Mouse (Mus musculus) kidney, adult 2 months (tissue): Measurements from ENCODE around the gene Usp43. TPM values are rescaled to one million over a fixed set of nuclear protein-coding genes. Genes with fewer than 3 reads are reported as not detected.
A peak's percentile ranks its signal among the peaks of the same experiment; 100 is the strongest.

Source experiments
- DNase-seq: peaks from one replicate; pipeline ENCODE4 v3.0.0; 2021
- H3K27ac ChIP-seq: fragments of 200-500 bp; 2 replicates; pipeline ENCODE4 v1.5.1; 2012; ENCODE audit warnings: low read depth, low read length, control low read depth, inconsistent platforms; ENCODE audit not compliant: insufficient read depth
- H3K27me3 ChIP-seq: fragments of 200-500 bp; replicated peaks from 2 replicates; pipeline ENCODE4 v1.6.1; 2012; ENCODE audit warnings: mild to moderate bottlenecking, moderate library complexity, low read length, inconsistent platforms; ENCODE audit not compliant: control insufficient read depth, insufficient read depth
- H3K36me3 ChIP-seq: fragments of 200-500 bp; 2 replicates; pipeline ENCODE4 v1.6.1; 2012; ENCODE audit warnings: mild to moderate bottlenecking, moderate library complexity, low read length, inconsistent platforms; ENCODE audit not compliant: control insufficient read depth, insufficient read depth
- H3K4me1 ChIP-seq: fragments of 200-500 bp; 2 replicates; pipeline ENCODE4 v1.6.1; 2011; ENCODE audit warnings: low read length; ENCODE audit not compliant: control insufficient read depth, insufficient read depth
- H3K4me3 ChIP-seq: fragments of 200-500 bp; 2 replicates; pipeline ENCODE4 v1.5.1; 2011; ENCODE audit warnings: mild to moderate bottlenecking, low read depth, low read length, control low read depth; ENCODE audit not compliant: insufficient read depth
- CTCF ChIP-seq: fragments of 200-500 bp; conservative IDR thresholded peaks from 2 replicates; pipeline ENCODE4 v1.5.1; 2011; ENCODE audit warnings: low read depth, mild to moderate bottlenecking, control low read depth, low read length, moderate library complexity, mixed read lengths; ENCODE audit not compliant: insufficient read depth, insufficient read length
- POLR2A ChIP-seq: fragments of 200-500 bp; IDR thresholded peaks from one replicate; pipeline ENCODE4 v1.6.1; 2011; ENCODE audit warnings: low read depth, low read length, control low read depth
- WGBS: fragments of 180-500 bp; shearing (Covaris S2); methylation state at CpG from one replicate; pipeline ENCODE4 v1.1.7; 2018; 5-methylcytosine and 5-hydroxymethylcytosine counted together
- polyA plus RNA-seq: library from polyadenylated mRNA; depleted of rRNA; stranded (reverse); fragments of >200 nt; gene quantifications from 2 replicates; pipeline ENCODE4 v1.2.3, GENCODE M21; 2012

Usp43 gene
- polyA plus RNA-seq, 1 experiment, result 3.0 TPM

GRCm38 (mm10) chr11:67835408-67836078 lies 86.4 kb downstream of the Usp43 start:
- WGBS, result 82% methylated on average over 10 of the region's 10 CpGs
- H3K4me1 ChIP-seq, result no peaks in the 10 kb centered on the region
- H3K27ac ChIP-seq, result no peak overlapping the region
- H3K27me3 ChIP-seq, result no peaks in the 10 kb centered on the region
- no peaks in the 10 kb centered on the region for H3K36me3 ChIP-seq
- no peak overlapping the region for H3K4me3 ChIP-seq
- TF ChIP-seq POLR2A (no peak), CTCF (no peak)
- no peak for DNase-seq

- no peak overlapping the region for H3K27ac ChIP-seq
- no peaks in the 10 kb centered on the region for H3K4me1 ChIP-seq
- no peak for TF ChIP-seq CTCF
- TF ChIP-seq POLR2A, result no peak
- DNase-seq, result no peak
- 67% methylated on average over 5 of the region's 5 CpGs for WGBS
- H3K27me3 ChIP-seq, result no peaks in the 10 kb centered on the region
- no peaks in the 10 kb centered on the region for H3K36me3 ChIP-seq
- H3K4me3 ChIP-seq, result no peak overlapping the region
These were observed 90.1 kb downstream of the Usp43 start for GRCm38 (mm10) chr11:67831820-67832219.

DNA sequence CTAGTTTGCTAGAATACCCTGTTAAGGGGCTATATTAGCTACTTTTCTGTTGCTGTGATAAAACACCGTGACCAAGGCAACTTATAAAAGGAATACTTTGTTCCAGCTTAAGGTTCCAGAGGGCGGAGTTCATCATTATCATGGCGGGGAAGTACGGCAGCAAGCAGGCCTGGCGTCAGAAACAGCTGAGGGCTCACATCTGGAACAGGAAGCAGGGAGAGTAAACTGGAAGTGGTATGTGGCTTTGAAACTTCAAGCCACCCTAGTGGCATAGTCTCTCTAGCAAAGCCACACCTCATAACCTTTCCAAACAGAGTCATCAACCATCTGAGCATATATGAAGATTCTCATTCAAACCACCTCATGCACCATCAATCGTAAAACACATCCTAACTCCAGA lies 92.4 kb downstream of the Usp43 start:
- no peak overlapping the region for H3K4me3 ChIP-seq
- H3K27ac ChIP-seq, result no peak overlapping the region
- H3K36me3 ChIP-seq, result no peaks in the 10 kb centered on the region
- no peaks in the 10 kb centered on the region for H3K4me1 ChIP-seq
- WGBS, result 73% methylated on average over 6 of the region's 6 CpGs
- no peak for DNase-seq
- no peaks in the 10 kb centered on the region for H3K27me3 ChIP-seq
- TF ChIP-seq CTCF, result no peak
- no peak for TF ChIP-seq POLR2A

- 20% methylated on average over 12 of the region's 12 CpGs for WGBS
- TF ChIP-seq POLR2A (no peak), CTCF (no peak)
- Histone ChIP-seq H3K36me3 (no peaks in the 10 kb centered on the region), H3K4me1 (no peaks in the 10 kb centered on the region), H3K4me3 (no peak overlapping the region), H3K27me3 (no peaks in the 10 kb centered on the region), H3K27ac (no peak overlapping the region)
- peak; percentile 32 for DNase-seq
These were observed 93.4 kb downstream of the Usp43 start for GRCm38 (mm10) chr11:67828360-67829059.

DNA sequence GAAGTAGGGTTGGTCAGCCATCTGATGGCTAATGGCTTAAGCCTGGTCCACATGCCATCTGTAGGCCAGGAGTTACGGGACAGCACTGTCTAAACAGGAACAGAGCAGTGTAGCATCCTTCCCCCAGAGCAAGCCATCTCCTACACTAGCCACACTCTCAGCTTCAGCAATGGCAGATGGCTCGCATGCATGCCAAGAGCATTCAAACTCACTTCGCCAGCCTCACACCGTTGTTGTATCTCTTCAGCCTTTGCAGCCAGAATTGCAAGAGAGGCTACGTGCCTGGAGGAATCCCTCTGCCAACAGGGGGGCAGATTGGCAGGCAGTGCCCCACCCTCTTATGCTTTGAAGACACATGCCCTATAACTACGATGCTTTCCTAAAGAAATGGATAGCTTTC lies 100.4 kb downstream of the Usp43 start:
- no peaks in the 10 kb centered on the region for H3K36me3 ChIP-seq
- TF ChIP-seq POLR2A (no peak), CTCF (no peak)
- DNase-seq, result no peak
- H3K27ac ChIP-seq, result no peak overlapping the region
- no peak overlapping the region for H3K4me3 ChIP-seq
- WGBS, result 92% methylated on average over 6 of the region's 6 CpGs
- H3K4me1 ChIP-seq, result no peaks in the 10 kb centered on the region; the same call in 1 of the 2 replicates
- no peaks in the 10 kb centered on the region for H3K27me3 ChIP-seq

GRCm38 (mm10) chr11:67820221-67820620 lies 101.7 kb downstream of the Usp43 start:
- Histone ChIP-seq H3K27ac (no peak overlapping the region), H3K4me1 (no peaks in the 10 kb centered on the region; the same call in 1 of the 2 replicates), H3K27me3 (no peaks in the 10 kb centered on the region), H3K36me3 (no peaks in the 10 kb centered on the region), H3K4me3 (no peak overlapping the region)
- peak; percentile 51 for TF ChIP-seq CTCF
- no peak for TF ChIP-seq POLR2A
- WGBS, result 24% methylated on average over 4 of the region's 4 CpGs
- peak; percentile 19 for DNase-seq

GRCm38 (mm10) chr11:67819604-67820003 lies 102.3 kb downstream of the Usp43 start:
- peak; percentile 36 for TF ChIP-seq CTCF
- TF ChIP-seq POLR2A, result no peak
- no peak overlapping the region for H3K27ac ChIP-seq
- no peak overlapping the region for H3K4me3 ChIP-seq
- 8% methylated on average over 5 of the region's 5 CpGs for WGBS
- H3K36me3 ChIP-seq, result no peaks in the 10 kb centered on the region
- H3K4me1 ChIP-seq, result no peaks in the 10 kb centered on the region; the same call in 1 of the 2 replicates
- H3K27me3 ChIP-seq, result no peaks in the 10 kb centered on the region
- peak; percentile 33 for DNase-seq
